Mouse (Mus musculus) midbrain, embryonic 16.5 days (tissue): ENCODE data around the gene Ablim1. TPM values are rescaled to one million over a fixed set of nuclear protein-coding genes. Genes with fewer than 3 reads are reported as not detected.

Experiments used
- ATAC-seq: fragments of 200-750 bp; cut with Nextera tagmentation; 2 replicates; pipeline ENCODE4 v1.8.0; 2017; ENCODE audit warnings: moderate TSS enrichment
- H3K27ac ChIP-seq: fragments of 300-500 bp; sonication (generic); 2 replicates; pipeline ENCODE4 v1.5.1; 2014; ENCODE audit warnings: mild to moderate bottlenecking, low read length, mixed read lengths
- H3K27me3 ChIP-seq: fragments of 300-500 bp; sonication (generic); 2 replicates; pipeline ENCODE4 v1.6.1; 2014; ENCODE audit warnings: low read depth, low read length, mixed read lengths; ENCODE audit not compliant: control insufficient read depth, insufficient read depth
- H3K36me3 ChIP-seq: fragments of 300-500 bp; sonication (generic); 2 replicates; pipeline ENCODE4 v1.6.1; 2014; ENCODE audit warnings: mild to moderate bottlenecking, low read length, moderate library complexity, mixed read lengths; ENCODE audit not compliant: control insufficient read depth, insufficient read depth
- H3K4me1 ChIP-seq: fragments of 300-500 bp; sonication (generic); 2 replicates; pipeline ENCODE4 v1.6.1; 2014; ENCODE audit warnings: mild to moderate bottlenecking, low read length, mixed read lengths; ENCODE audit not compliant: control insufficient read depth, insufficient read depth
- H3K4me2 ChIP-seq: fragments of 300-500 bp; sonication (generic); 2 replicates; pipeline ENCODE4 v1.6.1; 2014; ENCODE audit warnings: mild to moderate bottlenecking, low read length, mixed read lengths
- H3K4me3 ChIP-seq: fragments of 300-500 bp; sonication (generic); 2 replicates; pipeline ENCODE4 v1.5.1; 2014; ENCODE audit warnings: low read depth, mild to moderate bottlenecking, low read length, moderate library complexity, mixed read lengths
- H3K9ac ChIP-seq: fragments of 300-500 bp; sonication (generic); 2 replicates; pipeline ENCODE4 v1.6.1; 2014; ENCODE audit warnings: low read depth, low read length, mixed read lengths
- H3K9me3 ChIP-seq: fragments of 300-500 bp; sonication (generic); replicated peaks from 2 replicates; pipeline ENCODE4 v1.6.1; 2014; ENCODE audit warnings: mild to moderate bottlenecking, low read length, mixed read lengths; ENCODE audit not compliant: control insufficient read depth, poor library complexity, severe bottlenecking
- WGBS: fragments of 180-500 bp; shearing (Covaris S2); extraction: QIAGEN DNeasy Blood & Tissue Kit; methylation state at CpG from one replicate; pipeline ENCODE4 v1.1.7; 2014; 5-methylcytosine and 5-hydroxymethylcytosine counted together
- polyA plus RNA-seq: library from polyadenylated mRNA; unstranded; fragments of >200 nt; fragmentation: Nextera tagmentation; extraction: Ambion mirVana; gene quantifications from 2 replicates; pipeline ENCODE4 v1.2.1, GENCODE M21; 2015

Gene Ablim1
- polyA plus RNA-seq, 1 experiment from 2014 or later: 66.2 TPM

DNA sequence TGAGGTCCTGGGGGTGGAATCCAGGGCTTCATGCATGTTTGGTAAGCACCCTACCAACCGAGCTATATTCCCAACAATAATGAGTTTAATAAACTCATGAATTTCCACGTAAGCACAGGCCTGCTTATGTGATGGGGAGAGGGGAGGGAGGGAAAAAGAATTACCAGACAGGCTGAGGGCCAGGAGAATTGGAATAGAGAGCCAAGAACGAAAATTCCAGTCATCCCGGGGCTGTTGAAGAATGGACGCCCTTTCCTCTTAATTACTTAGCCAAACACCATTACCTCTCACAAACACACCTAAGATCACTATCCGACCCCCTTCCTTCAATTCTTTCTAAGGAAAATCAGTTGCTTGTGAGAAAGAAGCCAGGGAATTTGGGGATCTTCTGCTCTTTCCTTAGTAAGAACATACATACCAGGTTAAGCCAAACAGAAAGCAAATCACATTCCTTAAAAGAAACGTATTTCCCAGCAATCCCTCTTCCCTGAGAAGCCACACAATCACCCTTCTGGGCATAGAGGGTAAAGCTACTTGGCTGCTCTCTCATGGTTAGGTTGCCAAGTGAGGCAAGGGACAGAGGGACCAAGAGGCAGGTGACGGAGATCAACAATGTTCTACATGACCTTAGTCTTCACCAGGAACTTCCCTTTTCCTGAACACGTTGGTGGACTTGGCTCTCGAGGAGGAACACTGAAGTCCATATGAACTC is 48.2 kb downstream of the Ablim1 start:
- Histone ChIP-seq H3K27ac (no peak overlapping the region), H3K27me3 (no peaks in the 10 kb centered on the region), H3K4me2 (no peak overlapping the region), H3K9me3 (no peaks in the 10 kb centered on the region), H3K9ac (no peak overlapping the region), H3K4me3 (no peak overlapping the region), H3K36me3 (no peaks in the 10 kb centered on the region), H3K4me1 (peaks cover 14% of the 10 kb centered on the region)
- no peak for ATAC-seq
- 90% methylated on average over 10 of the region's 10 CpGs for WGBS

DNA sequence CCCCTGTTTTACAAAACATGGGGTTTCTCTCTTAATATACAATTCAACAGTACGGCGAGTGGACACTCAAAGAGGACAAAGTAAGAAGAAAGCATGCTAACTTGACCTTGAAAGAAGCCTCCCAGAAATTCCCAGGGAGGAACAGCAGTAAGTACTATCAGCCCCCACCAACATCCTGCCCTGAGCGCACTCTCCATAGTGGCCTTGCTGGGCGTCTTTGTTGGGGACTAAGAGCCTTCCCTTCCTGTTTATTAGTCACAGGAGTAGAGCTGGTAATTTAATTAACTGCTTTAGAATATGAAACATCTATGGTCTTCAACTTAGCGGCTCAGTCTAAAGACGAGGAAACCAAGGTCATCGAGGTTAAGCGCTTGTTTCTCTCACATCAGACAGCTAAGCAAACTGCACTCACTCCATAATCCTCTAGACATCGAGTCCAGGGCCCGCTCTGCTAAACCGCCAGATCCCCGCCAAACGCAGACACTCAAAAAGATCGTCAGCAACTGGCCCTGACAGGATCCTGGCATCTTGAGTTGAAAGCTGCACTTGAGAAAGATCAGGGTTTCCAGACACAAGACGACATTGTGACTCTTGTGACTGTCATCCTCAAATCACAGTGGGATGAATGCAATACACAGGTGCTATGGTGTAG is 50.3 kb downstream of the Ablim1 start:
- 39% methylated on average over 15 of the region's 15 CpGs for WGBS
- no peak overlapping the region for H3K4me2 ChIP-seq
- no peaks in the 10 kb centered on the region for H3K36me3 ChIP-seq

DNA sequence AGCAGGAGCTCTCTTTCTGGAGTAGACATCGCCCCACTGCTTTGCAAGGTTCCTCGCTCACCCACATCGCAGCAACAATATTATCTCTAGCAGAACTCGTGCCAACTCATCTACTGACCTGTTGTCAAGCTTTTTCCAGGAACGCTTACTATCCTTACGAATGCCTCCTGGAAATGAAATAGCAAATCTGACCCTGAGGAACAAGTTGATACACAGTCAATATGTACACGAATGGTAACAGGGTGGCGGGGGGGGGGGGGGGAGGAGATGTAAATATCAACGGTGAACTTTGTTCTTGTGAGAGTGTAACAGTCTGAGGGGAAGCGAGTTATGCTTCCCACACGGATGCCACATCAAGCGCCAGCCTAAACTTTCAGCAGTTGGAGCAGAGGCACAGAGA is 56.9 kb downstream of the Ablim1 start:
- H3K36me3 ChIP-seq: no peaks in the 10 kb centered on the region
- ATAC-seq: no peak
- H3K27ac ChIP-seq: no peak overlapping the region
- H3K9ac ChIP-seq: no peak overlapping the region
- H3K4me3 ChIP-seq: no peak overlapping the region
- WGBS: 92% methylated on average over 11 of the region's 12 CpGs
- no peaks in the 10 kb centered on the region for H3K9me3 ChIP-seq
- H3K27me3 ChIP-seq: no peaks in the 10 kb centered on the region
- peaks cover 5% of the 10 kb centered on the region; the same call in 1 of the 2 replicates for H3K4me1 ChIP-seq
- H3K4me2 ChIP-seq: no peak overlapping the region

More for the DNA sequence above, 50.3 kb downstream of the Ablim1 start:
- Histone ChIP-seq H3K27ac (no peak overlapping the region), H3K9me3 (no peaks in the 10 kb centered on the region), H3K9ac (no peak overlapping the region), H3K27me3 (no peaks in the 10 kb centered on the region), H3K4me1 (peaks cover 3% of the 10 kb centered on the region), H3K4me3 (no peak overlapping the region)
- no peak for ATAC-seq

DNA sequence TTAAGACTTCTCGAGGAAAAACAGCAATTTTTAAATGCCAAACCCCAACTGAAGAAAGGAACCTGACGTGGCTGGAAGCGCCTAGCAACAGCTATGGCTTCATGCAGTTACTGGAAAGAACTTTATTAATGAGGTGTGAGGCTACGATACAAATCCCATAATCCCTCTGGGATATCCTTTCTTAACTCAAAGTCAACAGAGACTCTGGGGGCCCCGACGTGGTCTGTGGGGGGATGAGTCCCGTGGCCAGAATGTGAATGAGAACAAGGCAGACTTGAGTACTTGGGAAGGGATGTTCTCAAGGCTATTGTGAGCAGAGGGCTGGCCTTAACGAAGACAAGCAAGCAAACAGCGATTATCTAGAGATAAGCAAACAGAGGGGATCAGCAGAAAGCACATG is 58.1 kb downstream of the Ablim1 start:
- Histone ChIP-seq H3K4me2 (no peak overlapping the region), H3K4me3 (no peak overlapping the region), H3K9ac (no peak overlapping the region), H3K9me3 (no peaks in the 10 kb centered on the region), H3K4me1 (peaks cover 5% of the 10 kb centered on the region; the same call in 1 of the 2 replicates), H3K27ac (no peak overlapping the region), H3K36me3 (no peaks in the 10 kb centered on the region), H3K27me3 (no peaks in the 10 kb centered on the region)
- WGBS: 24% methylated on average over 9 of the region's 9 CpGs
- ATAC-seq: no peak

DNA sequence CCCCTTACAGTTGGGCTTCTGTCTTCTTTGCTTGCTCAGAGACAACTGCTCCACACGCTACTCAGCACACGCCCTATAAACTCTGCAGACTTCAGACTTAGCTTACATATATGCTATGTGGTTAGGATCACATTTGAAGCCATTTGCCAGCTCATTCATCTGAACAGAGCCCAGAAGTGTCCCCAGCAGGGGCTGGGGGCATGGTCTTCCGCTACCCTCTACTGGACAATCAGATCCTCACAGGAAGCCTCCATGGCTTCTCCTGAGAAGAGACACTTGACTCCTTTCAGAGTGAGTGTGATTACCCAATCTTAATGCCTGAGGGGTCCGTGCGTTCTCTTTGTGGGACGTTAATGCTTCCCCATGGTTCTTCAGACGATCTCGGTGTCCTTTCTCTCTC is 59.6 kb downstream of the Ablim1 start:
- no peak for ATAC-seq
- H3K27ac ChIP-seq: no peak overlapping the region
- WGBS: 85% methylated on average over 8 of the region's 8 CpGs
- no peak overlapping the region for H3K4me2 ChIP-seq
- H3K9ac ChIP-seq: no peak overlapping the region
- peaks cover 5% of the 10 kb centered on the region; the same call in 1 of the 2 replicates for H3K4me1 ChIP-seq
- no peak overlapping the region for H3K4me3 ChIP-seq
- H3K36me3 ChIP-seq: no peaks in the 10 kb centered on the region
- H3K9me3 ChIP-seq: no peaks in the 10 kb centered on the region
- no peaks in the 10 kb centered on the region for H3K27me3 ChIP-seq

DNA sequence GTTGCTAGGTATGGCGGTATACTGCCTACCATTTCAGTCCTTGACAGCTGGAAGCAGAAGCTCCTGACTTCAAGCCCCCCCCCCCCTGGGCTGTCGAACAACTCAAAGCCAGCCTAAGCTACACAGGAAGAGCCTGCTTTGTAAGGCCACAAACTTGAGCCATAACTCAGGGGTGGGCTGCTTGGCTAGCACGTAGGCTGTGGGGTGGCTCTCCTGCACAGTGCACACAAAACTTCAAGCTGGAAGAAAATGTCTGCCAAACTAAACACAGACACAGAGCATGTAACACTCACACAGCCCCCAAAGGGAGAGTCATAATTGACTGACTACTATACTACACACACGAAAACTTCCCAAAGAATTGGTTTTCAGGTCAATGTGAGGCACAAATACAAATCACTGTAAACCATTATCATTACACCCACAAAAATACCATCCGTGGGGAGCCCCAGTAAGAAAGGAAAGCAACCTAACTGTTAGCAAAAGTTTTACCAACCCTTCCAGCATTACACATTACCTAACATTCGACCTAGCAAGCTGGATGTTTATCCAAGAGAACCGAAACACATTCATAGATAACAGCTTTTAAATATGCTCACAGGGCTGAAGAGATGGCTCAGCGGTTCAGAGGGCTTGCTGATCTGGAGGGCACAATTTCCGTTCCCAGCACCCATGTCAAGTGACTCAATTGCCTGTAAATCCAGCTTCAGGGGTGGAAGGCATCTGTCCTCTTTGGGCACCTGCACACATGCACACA is 61.8 kb downstream of the Ablim1 start:
- Histone ChIP-seq H3K9ac (no peak overlapping the region), H3K27ac (no peak overlapping the region), H3K4me2 (no peak overlapping the region), H3K36me3 (no peaks in the 10 kb centered on the region), H3K4me3 (no peak overlapping the region), H3K9me3 (no peaks in the 10 kb centered on the region), H3K27me3 (no peaks in the 10 kb centered on the region), H3K4me1 (peaks cover 5% of the 10 kb centered on the region; the same call in 1 of the 2 replicates)
- 81% methylated on average over 9 of the region's 9 CpGs for WGBS
- no peak for ATAC-seq

DNA sequence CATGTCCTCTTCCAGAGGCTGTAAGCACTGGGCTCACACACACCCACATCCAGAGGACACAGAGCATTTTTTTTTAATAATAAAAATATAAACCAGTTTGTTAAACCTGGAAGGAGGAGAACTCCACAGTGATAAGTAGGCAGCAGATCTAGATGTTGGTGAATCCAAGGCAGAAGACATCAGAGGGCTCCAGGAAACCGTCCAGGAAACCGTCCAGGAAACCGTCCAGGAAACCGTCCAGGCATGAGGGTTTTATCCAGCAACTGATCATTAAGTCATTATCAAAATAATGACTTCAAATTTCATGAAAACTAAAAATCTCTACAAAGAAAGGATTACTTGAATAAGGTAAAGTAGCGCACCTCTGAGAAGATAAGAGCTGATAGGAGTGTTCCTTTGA is 65.9 kb downstream of the Ablim1 start:
- Histone ChIP-seq H3K9ac (no peak overlapping the region), H3K9me3 (no peaks in the 10 kb centered on the region), H3K4me2 (no peak overlapping the region), H3K4me3 (no peak overlapping the region), H3K4me1 (0 out of 2 replicates have a peak, but pooled peaks cover 2% of the 10 kb centered on the region), H3K27ac (no peak overlapping the region), H3K27me3 (no peaks in the 10 kb centered on the region), H3K36me3 (no peaks in the 10 kb centered on the region)
- 88% methylated on average over 5 of the region's 5 CpGs for WGBS
- no peak for ATAC-seq

DNA sequence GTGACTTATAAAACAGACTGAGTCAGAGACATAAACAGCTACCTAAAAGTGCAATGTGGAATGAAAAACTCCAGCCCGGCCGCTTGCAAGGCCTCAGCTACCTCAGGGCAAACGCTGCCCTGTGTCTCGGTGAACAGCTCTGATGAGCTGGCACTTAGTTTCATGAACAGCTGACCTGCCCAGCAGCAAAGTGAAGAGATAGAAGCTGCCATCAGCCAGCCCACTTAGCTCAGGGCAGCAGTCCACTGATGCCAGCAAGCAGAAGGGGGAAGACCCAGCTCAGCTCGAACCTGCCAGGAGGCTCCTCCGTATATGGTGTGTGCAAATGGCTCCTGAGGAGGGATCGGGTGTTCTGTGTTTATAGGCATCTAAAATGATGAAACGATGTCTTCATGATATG is 67.5 kb downstream of the Ablim1 start:
- Histone ChIP-seq H3K9ac (no peak overlapping the region), H3K27me3 (no peaks in the 10 kb centered on the region), H3K4me2 (no peak overlapping the region), H3K4me3 (no peak overlapping the region), H3K36me3 (no peaks in the 10 kb centered on the region), H3K4me1 (peaks cover 5% of the 10 kb centered on the region; the same call in 1 of the 2 replicates), H3K27ac (no peak overlapping the region), H3K9me3 (no peaks in the 10 kb centered on the region)
- ATAC-seq: no peak
- WGBS: 76% methylated on average over 8 of the region's 8 CpGs

DNA sequence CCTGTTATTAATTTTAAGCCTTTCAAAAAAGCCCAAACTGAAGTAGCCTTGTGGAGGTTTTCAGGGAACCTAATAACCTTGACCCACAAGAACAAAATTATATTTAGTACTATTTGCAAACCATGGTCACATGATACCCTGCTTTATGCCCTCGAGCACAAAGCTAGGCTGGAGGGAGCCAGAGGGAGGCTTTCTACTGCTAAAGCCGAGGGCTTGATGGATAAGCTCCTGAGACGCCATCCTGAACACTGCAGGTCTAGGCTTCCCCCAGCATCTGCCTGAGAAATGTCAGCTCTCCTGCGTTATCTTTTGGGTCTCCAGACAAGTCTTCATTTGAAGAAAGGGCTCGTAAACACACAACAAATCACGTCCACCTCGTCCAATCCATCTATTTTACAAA is 70.4 kb downstream of the Ablim1 start:
- Histone ChIP-seq H3K27ac (no peak overlapping the region), H3K4me1 (peaks cover 5% of the 10 kb centered on the region; the same call in 1 of the 2 replicates), H3K4me3 (no peak overlapping the region), H3K4me2 (no peak overlapping the region), H3K9me3 (no peaks in the 10 kb centered on the region), H3K36me3 (no peaks in the 10 kb centered on the region), H3K27me3 (no peaks in the 10 kb centered on the region), H3K9ac (no peak overlapping the region)
- WGBS: 69% methylated on average over 7 of the region's 7 CpGs
- ATAC-seq: no peak
